Mouse (Mus musculus) lung, postnatal 25 days (tissue): Measurements from ENCODE around the gene Efemp1.
A peak's percentile ranks its signal among the peaks of the same experiment; 100 is the strongest.

Source experiments
- DNase-seq: peaks from one replicate; pipeline ENCODE4 v3.0.0; 2022; ENCODE audit warnings: low spot score

Efemp1 gene

GRCm38 (mm10) chr11:28939651-28940050 lies 86.6 kb downstream of the Efemp1 start:
- no peak for DNase-seq

GRCm38 (mm10) chr11:28951586-28952210 lies 98.7 kb downstream of the Efemp1 start:
- DNase-seq: peak; percentile 7

DNA sequence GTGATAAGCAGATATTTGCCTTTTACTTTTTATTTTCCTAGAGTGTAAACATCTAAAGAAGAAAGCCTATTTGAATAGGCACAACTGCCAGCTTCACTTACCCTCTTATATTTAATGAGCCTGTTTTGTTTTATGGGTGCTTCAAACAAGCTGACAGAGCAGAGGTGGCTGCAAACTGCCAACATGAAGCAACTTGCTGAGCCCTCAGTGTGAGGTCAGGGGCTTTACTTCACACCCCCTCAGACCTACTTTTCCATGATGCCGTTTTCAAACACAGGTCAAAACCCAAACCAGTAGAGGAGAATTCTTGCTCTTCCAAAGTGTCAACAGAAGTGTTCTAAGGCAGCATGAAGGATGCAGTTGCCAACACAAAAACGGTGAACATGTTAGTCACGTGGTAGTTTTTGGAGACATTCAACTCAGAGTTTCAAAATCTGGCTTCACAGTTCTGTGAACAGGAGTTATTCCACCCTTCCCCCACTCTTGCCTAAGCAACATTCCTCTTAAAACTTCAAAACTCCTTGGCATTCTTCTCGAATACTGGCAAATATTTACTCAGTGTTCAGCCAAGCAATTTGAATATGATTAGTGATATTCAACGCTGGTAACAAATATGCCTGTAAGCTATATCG lies 101.8 kb downstream of the Efemp1 start:
- peak; percentile 86 for DNase-seq

GRCm38 (mm10) chr11:28955305-28955701 lies 102.3 kb downstream of the Efemp1 start:
- no peak for DNase-seq

- DNase-seq: no peak
Observed at GRCm38 (mm10) chr11:28961381-28961780, 108.4 kb downstream of the Efemp1 start.
